8 mouse cellular contexts compared by ENCODE assay signal in genomic region chr1:86530871-86531546, GRCm38 (mm10). TPM values are rescaled to one million over a fixed set of nuclear protein-coding genes. Genes with fewer than 3 reads are reported as not detected.
DNase-seq lines count a peak whose midpoint lies in the region; ATAC-seq and TF ChIP-seq lines count a peak whose summit lies in the region.

No protein-coding gene starts in this region.

- no peaks in the 10 kb centered on the region for H3K27me3 ChIP-seq in lung, embryonic 14.5 days (ENCODE audit: insufficient read depth, low read length)
- H3K27me3 ChIP-seq in embryonic facial prominence, embryonic 11.5 days (ENCODE audit: control insufficient read depth, insufficient read depth, low read length), result no peaks in the 10 kb centered on the region
- no peaks in the 10 kb centered on the region for H3K27me3 ChIP-seq in limb, embryonic 12.5 days
- H3K27me3 ChIP-seq in stomach, embryonic 15.5 days (replicated peaks), result no peaks in the 10 kb centered on the region

- no peaks in the 10 kb centered on the region for H3K9me3 ChIP-seq in lung, embryonic 14.5 days (ENCODE audit: low read depth, low read length)
- H3K9me3 ChIP-seq in embryonic facial prominence, embryonic 11.5 days (replicated peaks; ENCODE audit: control insufficient read depth, low read length), result no peaks in the 10 kb centered on the region
- H3K9me3 ChIP-seq in limb, embryonic 12.5 days, result 0 out of 2 replicates have a peak, but pooled peaks cover 4% of the 10 kb centered on the region
- no peaks in the 10 kb centered on the region for H3K9me3 ChIP-seq in stomach, embryonic 15.5 days

- H3K27ac ChIP-seq in lung, embryonic 14.5 days (ENCODE audit: low read depth), result peak overlapping the region; percentile 67
- no peak overlapping the region for H3K27ac ChIP-seq in embryonic facial prominence, embryonic 11.5 days (replicated peaks; ENCODE audit: low read depth, low read length)
- peak overlapping the region; percentile 74 for H3K27ac ChIP-seq in limb, embryonic 12.5 days
- H3K27ac ChIP-seq in stomach, embryonic 15.5 days, result peak overlapping the region; percentile 23; the same call in 1 of the 2 replicates

- H3K4me1 ChIP-seq in lung, embryonic 14.5 days (ENCODE audit: insufficient read depth), result no peaks in the 10 kb centered on the region; the same call in 1 of the 2 replicates
- H3K4me1 ChIP-seq in embryonic facial prominence, embryonic 11.5 days (ENCODE audit: control insufficient read depth, insufficient read depth, low read length), result peaks cover 6% of the 10 kb centered on the region
- peaks cover 32% of the 10 kb centered on the region for H3K4me1 ChIP-seq in limb, embryonic 12.5 days (replicated peaks)
- peaks cover 29% of the 10 kb centered on the region for H3K4me1 ChIP-seq in stomach, embryonic 15.5 days

- H3K4me2 ChIP-seq in lung, embryonic 14.5 days, result peak overlapping the region; percentile 30
- no peak overlapping the region; the same call in 1 of the 2 replicates for H3K4me2 ChIP-seq in embryonic facial prominence, embryonic 11.5 days (ENCODE audit: low read depth, low read length)
- H3K4me2 ChIP-seq in limb, embryonic 12.5 days, result peak overlapping the region; percentile 42
- H3K4me2 ChIP-seq in stomach, embryonic 15.5 days, result 0 out of 2 replicates have a peak overlapping the region, but pooled peaks have one; percentile 9

- peak overlapping the region; percentile 13 for H3K4me3 ChIP-seq in lung, embryonic 14.5 days (ENCODE audit: low read depth, low read length)
- H3K4me3 ChIP-seq in embryonic facial prominence, embryonic 11.5 days (ENCODE audit: low read depth, low read length), result peak overlapping the region; percentile 4; the same call in 1 of the 2 replicates
- H3K4me3 ChIP-seq in limb, embryonic 12.5 days (replicated peaks), result peak overlapping the region; percentile 19
- H3K4me3 ChIP-seq in stomach, embryonic 15.5 days (replicated peaks), result no peak overlapping the region

- no peak for TF ChIP-seq CTCF in lung, embryonic 14.5 days (IDR thresholded peaks at IDR 0.05; ENCODE audit: low read depth)

- no peak for ATAC-seq in lung, embryonic 14.5 days (ENCODE audit: insufficient read depth)
- ATAC-seq in embryonic facial prominence, embryonic 11.5 days (replicated peaks; ENCODE audit: insufficient number of reproducible peaks, low FRiP score, low TSS enrichment, low read depth), result no peak
- ATAC-seq in limb, embryonic 12.5 days (ENCODE audit: insufficient number of reproducible peaks, insufficient read depth, low FRiP score, low TSS enrichment, low read depth), result no peak
- ATAC-seq in stomach, embryonic 15.5 days (ENCODE audit: insufficient read depth, low FRiP score, low read depth), result no peak

- peaks cover 40% of the 10 kb centered on the region for H3K36me3 ChIP-seq in lung, embryonic 14.5 days (ENCODE audit: insufficient read depth)
- peaks cover 15% of the 10 kb centered on the region for H3K36me3 ChIP-seq in embryonic facial prominence, embryonic 11.5 days (replicated peaks; ENCODE audit: control insufficient read depth, insufficient read depth, low read depth, low read length)
- H3K36me3 ChIP-seq in limb, embryonic 12.5 days, result peaks cover 53% of the 10 kb centered on the region
- peaks cover 15% of the 10 kb centered on the region; the same call in 1 of the 2 replicates for H3K36me3 ChIP-seq in stomach, embryonic 15.5 days

- 14% methylated on average over 4 of the region's 4 CpGs for WGBS in lung, embryonic 14.5 days
- WGBS in embryonic facial prominence, embryonic 11.5 days, result 14% methylated on average over 4 of the region's 4 CpGs
- 12% methylated on average over 4 of the region's 4 CpGs for WGBS in limb, embryonic 12.5 days
- WGBS in stomach, embryonic 15.5 days, result 14% methylated on average over 4 of the region's 4 CpGs

- peak; percentile 53 for DNase-seq in lung, embryonic 14.5 days
- no peak for DNase-seq in lung, postnatal 4 days
- DNase-seq in embryonic facial prominence, embryonic 11.5 days (ENCODE audit: low spot score), result peak; percentile 51
- no peak for DNase-seq in adrenal gland, adult 18-20 months (ENCODE audit: low spot score in 2 of 2)
- DNase-seq in right cerebral cortex, postnatal 14 days, result no peak
- DNase-seq in heart, adult 8-10 months (ENCODE audit: low spot score), result no peak

- H3K9ac ChIP-seq in lung, embryonic 14.5 days, result peak overlapping the region; percentile 34
- H3K9ac ChIP-seq in embryonic facial prominence, embryonic 11.5 days (replicated peaks; ENCODE audit: low read length), result peak overlapping the region; percentile 34
- H3K9ac ChIP-seq in limb, embryonic 12.5 days (replicated peaks), result peak overlapping the region; percentile 40; the same call in 1 of the 2 replicates
- H3K9ac ChIP-seq in stomach, embryonic 15.5 days, result no peak overlapping the region

RNA-seq across cellular contexts. Expression of gene Ptma, which starts 4.5 kb away (rescaled TPM):
- polyA plus RNA-seq in lung, embryonic 14.5 days (2014; fragmentation: Nextera tagmentation; extraction: Ambion mirVana), result 3,453 and 3,547 TPM in 2 replicates
- 4,004 and 4,291 TPM in 2 replicates for polyA plus RNA-seq in embryonic facial prominence, embryonic 11.5 days (2014; fragmentation: Nextera tagmentation; extraction: Ambion mirVana)
- 3,930 and 4,018 TPM in 2 replicates for polyA plus RNA-seq in limb, embryonic 12.5 days (2016; fragmentation: Nextera tagmentation; extraction: Ambion mirVana)
- polyA plus RNA-seq in stomach, embryonic 15.5 days (2015; fragmentation: Nextera tagmentation; extraction: Ambion mirVana), result 2,449 and 2,521 TPM in 2 replicates
- 100 to 1,000 TPM; 463 to 486 TPM for total RNA-seq in adrenal gland, adult 18-20 months (2021)
- total RNA-seq in heart, adult 8-10 months (2022), result 100 to 1,000 TPM; 183 to 230 (median 211) TPM

RNA-seq across cellular contexts. Expression of gene Pde6d, which starts 51.4 kb away (rescaled TPM):
- 57.6 and 58.5 TPM in 2 replicates for polyA plus RNA-seq in lung, embryonic 14.5 days (2014; fragmentation: Nextera tagmentation; extraction: Ambion mirVana)
- polyA plus RNA-seq in embryonic facial prominence, embryonic 11.5 days (2014; fragmentation: Nextera tagmentation; extraction: Ambion mirVana), result 85.4 and 88.4 TPM in 2 replicates
- 89.8 and 90.7 TPM in 2 replicates for polyA plus RNA-seq in limb, embryonic 12.5 days (2016; fragmentation: Nextera tagmentation; extraction: Ambion mirVana)
- 53.7 and 59.4 TPM in 2 replicates for polyA plus RNA-seq in stomach, embryonic 15.5 days (2015; fragmentation: Nextera tagmentation; extraction: Ambion mirVana)
- total RNA-seq in adrenal gland, adult 18-20 months (2021), result 10 to 100 TPM; 25.3 to 26.0 TPM
- 10 to 100 TPM; 38.9 to 47.2 (median 44.3) TPM for total RNA-seq in heart, adult 8-10 months (2022)

RNA-seq across cellular contexts. Expression of gene Cops7b, which starts 51.7 kb away (rescaled TPM):
- 37.6 and 38.0 TPM in 2 replicates for polyA plus RNA-seq in lung, embryonic 14.5 days (2014; fragmentation: Nextera tagmentation; extraction: Ambion mirVana)
- polyA plus RNA-seq in embryonic facial prominence, embryonic 11.5 days (2014; fragmentation: Nextera tagmentation; extraction: Ambion mirVana), result 56.5 and 58.8 TPM in 2 replicates
- polyA plus RNA-seq in limb, embryonic 12.5 days (2016; fragmentation: Nextera tagmentation; extraction: Ambion mirVana), result 57.8 and 59.2 TPM in 2 replicates
- polyA plus RNA-seq in stomach, embryonic 15.5 days (2015; fragmentation: Nextera tagmentation; extraction: Ambion mirVana), result 31.7 and 33.8 TPM in 2 replicates
- total RNA-seq in adrenal gland, adult 18-20 months (2021), result 10 to 100 TPM in 1 of 2 experiments, 1 to 10 TPM in 1; 9.9 to 12.6 TPM
- 10 to 100 TPM in 3 of 4 experiments, 1 to 10 TPM in 1; 9.4 to 11.0 (median 10.6) TPM for total RNA-seq in heart, adult 8-10 months (2022)

Comparison
In these comparisons a context has a peak if more than half of its experiments do, and no peak if none do; other contexts are left out.
1. DNase-seq: peak in lung, embryonic 14.5 days (single experiment) and embryonic facial prominence, embryonic 11.5 days (single experiment); none in lung, postnatal 4 days (0 of 2), adrenal gland, adult 18-20 months (0 of 2), right cerebral cortex, postnatal 14 days (single experiment) and heart, adult 8-10 months (single experiment).